Mouse (Mus musculus) heart, embryonic 16.5 days (tissue): ENCODE data around the gene Acad10. TPM values are rescaled to one million over a fixed set of nuclear protein-coding genes. Genes with fewer than 3 reads are reported as not detected.
"Not testable (repeated sequence)": the region's sequence is repeated elsewhere in the genome, so short reads cannot be mapped to it uniquely, and the experiment has no call there.

ENCODE experiments used
- ATAC-seq: fragments of 200-750 bp; cut with Nextera tagmentation; replicated peaks from 2 replicates; pipeline ENCODE4 v1.8.0; 2017; ENCODE audit warnings: moderate number of reproducible peaks; ENCODE audit not compliant: insufficient read depth, low FRiP score; ENCODE audit errors: extremely low read depth
- H3K27ac ChIP-seq: fragments of 300-500 bp; sonication (generic); 2 replicates; pipeline ENCODE4 v1.5.1; 2014; ENCODE audit warnings: mild to moderate bottlenecking, low read length, control low read depth, moderate library complexity
- H3K27me3 ChIP-seq: fragments of 300-500 bp; sonication (generic); 2 replicates; pipeline ENCODE4 v1.6.1; 2014; ENCODE audit warnings: low read length, mixed read lengths; ENCODE audit not compliant: control insufficient read depth, insufficient read depth
- H3K36me3 ChIP-seq: fragments of 300-500 bp; sonication (generic); 2 replicates; pipeline ENCODE4 v1.6.1; 2014; ENCODE audit not compliant: control insufficient read depth, insufficient read depth
- H3K4me1 ChIP-seq: fragments of 300-500 bp; sonication (generic); 2 replicates; pipeline ENCODE4 v1.6.1; 2014; ENCODE audit warnings: low read length, mixed read lengths; ENCODE audit not compliant: control insufficient read depth, insufficient read depth
- H3K4me2 ChIP-seq: fragments of 300-500 bp; sonication (generic); 2 replicates; pipeline ENCODE4 v1.6.1; 2014; ENCODE audit warnings: low read depth, mild to moderate bottlenecking, control low read depth, low read length
- H3K4me3 ChIP-seq: fragments of 300-500 bp; sonication (generic); 2 replicates; pipeline ENCODE4 v1.5.1; 2014; ENCODE audit warnings: mild to moderate bottlenecking, control low read depth, low read length
- H3K9ac ChIP-seq: fragments of 300-500 bp; sonication (generic); 2 replicates; pipeline ENCODE4 v1.6.1; 2014; ENCODE audit warnings: low read length, control low read depth
- H3K9me3 ChIP-seq: fragments of 300-500 bp; sonication (generic); replicated peaks from 2 replicates; pipeline ENCODE4 v1.6.1; 2016; ENCODE audit warnings: low read length; ENCODE audit not compliant: control insufficient read depth
- WGBS: fragments of 180-500 bp; shearing (Covaris S2); extraction: QIAGEN DNeasy Blood & Tissue Kit; methylation state at CpG from one replicate; pipeline ENCODE4 v1.1.7; 2014; 5-methylcytosine and 5-hydroxymethylcytosine counted together
- polyA plus RNA-seq: library from polyadenylated mRNA; unstranded; fragments of >200 nt; fragmentation: Nextera tagmentation; extraction: Ambion mirVana; gene quantifications from 2 replicates; pipeline ENCODE4 v1.2.1, GENCODE M21; 2015

The Acad10 gene
- polyA plus RNA-seq, 1 experiment from 2014 or later = 2.2 TPM

DNA sequence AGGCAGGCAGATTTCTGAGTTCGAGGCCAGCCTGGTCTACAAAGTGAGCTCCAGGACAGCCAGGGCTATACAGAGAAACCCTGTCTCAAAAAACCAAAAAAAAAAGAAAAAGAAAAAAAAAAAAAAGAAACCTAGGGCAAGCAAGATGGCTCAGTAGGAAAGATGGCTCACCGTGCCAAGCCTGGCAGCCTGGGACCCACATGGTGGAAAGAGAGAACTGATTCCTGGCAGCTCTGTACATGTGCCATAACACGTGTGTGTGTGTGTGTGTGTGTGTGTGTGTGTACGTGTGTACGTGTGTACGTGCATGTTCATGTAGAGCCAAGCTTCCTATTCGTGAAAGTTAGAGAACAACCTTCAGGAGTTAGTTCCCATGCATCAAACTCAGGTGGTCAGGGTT lies 31.1 kb upstream of the Acad10 start:
- not testable (repeated sequence) for H3K9me3 ChIP-seq, ATAC-seq, H3K36me3 ChIP-seq, H3K27me3 ChIP-seq, H3K4me1 ChIP-seq, H3K4me3 ChIP-seq, H3K9ac ChIP-seq, H3K4me2 ChIP-seq, H3K27ac ChIP-seq
- 90% methylated on average over 7 of the region's 7 CpGs for WGBS

GRCm38 (mm10) chr5:121690482-121691211 lies 30.3 kb upstream of the Acad10 start:
- Histone ChIP-seq H3K27ac (no peak overlapping the region), H3K4me3 (no peak overlapping the region), H3K4me1 (peaks cover 11% of the 10 kb centered on the region), H3K27me3 (no peaks in the 10 kb centered on the region), H3K9ac (no peak overlapping the region), H3K36me3 (peaks cover 3% of the 10 kb centered on the region; the same call in 1 of the 2 replicates), H3K9me3 (no peaks in the 10 kb centered on the region), H3K4me2 (no peak overlapping the region)
- no peak for ATAC-seq
- 66% methylated on average over 7 of the region's 7 CpGs for WGBS

DNA sequence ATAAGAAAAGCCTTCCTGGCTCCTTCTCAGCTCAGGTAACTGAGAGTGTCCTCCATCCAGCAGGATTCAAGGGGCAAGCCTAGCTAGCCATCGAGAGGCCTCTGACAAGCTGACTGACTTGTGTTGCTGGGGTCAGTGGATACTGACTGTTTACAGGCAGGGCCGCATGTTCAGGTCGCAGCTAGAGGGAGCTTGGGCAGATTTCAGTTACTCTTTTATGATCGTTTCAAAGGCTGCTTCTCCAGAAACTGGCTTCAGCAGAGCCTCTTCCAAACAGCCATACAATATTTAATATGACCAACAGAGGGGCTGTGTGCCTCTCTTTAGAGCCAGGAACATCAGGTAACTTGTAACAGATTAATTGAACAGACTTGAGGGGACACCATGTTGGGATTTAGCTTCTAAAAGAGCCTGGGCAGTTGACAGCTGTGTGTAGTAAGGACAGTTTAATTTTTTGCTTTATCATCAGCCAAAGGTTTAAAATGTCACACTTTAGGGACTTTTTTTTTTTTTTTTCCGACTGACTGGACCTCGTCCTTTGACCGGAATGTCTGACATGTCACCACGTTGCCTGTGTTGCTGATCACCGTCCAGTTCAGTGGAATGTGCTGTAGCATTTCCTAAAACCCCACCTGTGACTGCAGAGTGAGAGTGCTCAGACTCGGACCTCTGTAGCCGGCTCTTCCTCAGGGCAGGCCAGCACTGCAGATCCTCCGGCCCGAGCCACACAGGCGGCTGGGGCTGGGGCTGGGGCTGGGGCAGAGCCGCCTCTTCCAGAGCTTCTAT lies 26.0 kb upstream of the Acad10 start:
- Histone ChIP-seq H3K9me3 (no peaks in the 10 kb centered on the region), H3K27ac (peak overlapping the region; percentile 58), H3K4me3 (no peak overlapping the region), H3K9ac (peak overlapping the region; percentile 26; the same call in 1 of the 2 replicates), H3K4me2 (no peak overlapping the region), H3K36me3 (peaks cover 26% of the 10 kb centered on the region), H3K4me1 (peaks cover 12% of the 10 kb centered on the region), H3K27me3 (no peaks in the 10 kb centered on the region)
- 43% methylated on average over 15 of the region's 15 CpGs for WGBS
- 0 out of 2 replicates have a peak, but pooled peaks have one; percentile 18 for ATAC-seq

- peak; percentile 42; the same call in 1 of the 2 replicates for ATAC-seq
- Histone ChIP-seq H3K4me1 (peaks cover 11% of the 10 kb centered on the region), H3K4me3 (no peak overlapping the region), H3K36me3 (peaks cover 30% of the 10 kb centered on the region), H3K4me2 (no peak overlapping the region), H3K27ac (peak overlapping the region; percentile 58), H3K9ac (peak overlapping the region; percentile 9; the same call in 1 of the 2 replicates), H3K9me3 (no peaks in the 10 kb centered on the region), H3K27me3 (no peaks in the 10 kb centered on the region)
- WGBS = 66% methylated on average over 6 of the region's 6 CpGs
Measured at GRCm38 (mm10) chr5:121685495-121685894, 25.2 kb upstream of the Acad10 start.

GRCm38 (mm10) chr5:121682250-121682649 lies 21.9 kb upstream of the Acad10 start:
- WGBS = 95% methylated on average over 2 of the region's 2 CpGs
- Histone ChIP-seq H3K27me3 (no peaks in the 10 kb centered on the region), H3K9me3 (no peaks in the 10 kb centered on the region), H3K27ac (no peak overlapping the region), H3K36me3 (peaks cover 53% of the 10 kb centered on the region), H3K4me1 (peaks cover 9% of the 10 kb centered on the region), H3K4me2 (no peak overlapping the region), H3K4me3 (no peak overlapping the region), H3K9ac (no peak overlapping the region)
- no peak for ATAC-seq

DNA sequence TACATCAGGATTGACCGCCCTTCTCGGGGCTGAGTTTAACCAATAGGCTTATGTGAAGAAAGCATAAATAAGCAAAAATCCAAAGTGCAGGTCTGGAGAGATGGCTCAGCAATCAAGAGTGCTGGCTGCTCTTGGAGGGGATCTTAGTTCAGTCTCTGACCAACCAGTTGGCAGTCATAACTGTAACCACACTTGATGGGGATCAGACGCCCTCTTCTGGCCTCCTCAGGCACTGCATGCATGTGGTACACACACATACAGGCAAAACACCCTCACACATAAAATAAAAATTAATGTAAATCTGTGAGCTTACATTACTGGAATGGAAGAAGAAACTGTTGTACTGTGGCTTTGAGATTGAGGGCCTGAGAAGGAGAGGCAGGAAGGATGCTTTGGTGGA lies 10.1 kb upstream of the Acad10 start:
- Histone ChIP-seq H3K27me3 (no peaks in the 10 kb centered on the region), H3K4me3 (no peak overlapping the region), H3K9ac (no peak overlapping the region), H3K27ac (no peak overlapping the region), H3K4me2 (no peak overlapping the region), H3K9me3 (no peaks in the 10 kb centered on the region), H3K4me1 (no peaks in the 10 kb centered on the region), H3K36me3 (peaks cover 23% of the 10 kb centered on the region)
- 85% methylated on average over 3 of the region's 3 CpGs for WGBS
- ATAC-seq = no peak

DNA sequence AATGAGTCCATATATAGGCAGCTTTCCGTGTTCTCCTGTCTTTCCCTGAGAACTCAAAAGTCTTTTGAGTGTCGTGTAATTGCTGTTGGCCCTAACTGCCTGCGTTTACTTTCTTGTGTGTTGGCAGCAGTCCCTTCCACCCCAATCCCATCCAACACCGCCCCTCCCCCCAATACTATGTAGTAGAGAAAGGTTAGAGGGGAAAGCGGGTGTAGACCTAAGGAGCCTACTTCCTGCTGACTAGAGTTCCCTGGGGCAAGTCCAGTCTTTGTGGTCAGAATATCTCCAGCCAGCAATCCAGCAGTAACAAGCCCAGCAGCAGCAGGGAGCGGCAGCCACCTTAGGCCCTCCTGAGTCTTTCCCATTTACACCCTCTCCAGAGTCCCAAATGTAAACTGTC lies 8.1 kb upstream of the Acad10 start:
- Histone ChIP-seq H3K9me3 (no peaks in the 10 kb centered on the region), H3K4me3 (no peak overlapping the region), H3K27me3 (no peaks in the 10 kb centered on the region), H3K4me2 (no peak overlapping the region), H3K27ac (no peak overlapping the region), H3K36me3 (peaks cover 31% of the 10 kb centered on the region), H3K9ac (no peak overlapping the region), H3K4me1 (no peaks in the 10 kb centered on the region)
- WGBS = 71% methylated on average over 6 of the region's 6 CpGs
- ATAC-seq = no peak

- no peak overlapping the region for H3K4me3 ChIP-seq
- no peaks in the 10 kb centered on the region for H3K9me3 ChIP-seq
- ATAC-seq = no peak
- H3K27me3 ChIP-seq = no peaks in the 10 kb centered on the region
- H3K36me3 ChIP-seq = peaks cover 42% of the 10 kb centered on the region
- WGBS = 82% methylated on average over 4 of the region's 4 CpGs
- H3K4me1 ChIP-seq = no peaks in the 10 kb centered on the region; the same call in 1 of the 2 replicates
- no peak overlapping the region for H3K27ac ChIP-seq
- H3K9ac ChIP-seq = no peak overlapping the region
- no peak overlapping the region for H3K4me2 ChIP-seq
Measured at GRCm38 (mm10) chr5:121667067-121667466, 6.8 kb upstream of the Acad10 start.

GRCm38 (mm10) chr5:121664971-121665370 lies 4.7 kb upstream of the Acad10 start:
- no peak for ATAC-seq
- H3K4me2 ChIP-seq = no peak overlapping the region
- H3K27ac ChIP-seq = no peak overlapping the region
- no peak overlapping the region for H3K4me3 ChIP-seq
- no peaks in the 10 kb centered on the region for H3K27me3 ChIP-seq
- 95% methylated on average over 9 of the region's 9 CpGs for WGBS
- peaks cover 35% of the 10 kb centered on the region for H3K36me3 ChIP-seq
- H3K9me3 ChIP-seq = no peaks in the 10 kb centered on the region
- peaks cover 6% of the 10 kb centered on the region for H3K4me1 ChIP-seq
- H3K9ac ChIP-seq = no peak overlapping the region
